Mouse (Mus musculus) embryonic fibroblast, embryonic 13.5 days (primary cell): Measurements from ENCODE around the gene Bspry.

Source experiments
- CTCF ChIP-seq: IDR thresholded peaks from 2 replicates; pipeline ENCODE4 v1.5.1; 2011; ENCODE audit warnings: mild to moderate bottlenecking, control low read depth, low read length, moderate library complexity, borderline replicate concordance; ENCODE audit not compliant: insufficient read depth
- POLR2A ChIP-seq: IDR thresholded peaks from 2 replicates; pipeline ENCODE4 v1.6.1; 2011; ENCODE audit warnings: low read depth, mild to moderate bottlenecking, control low read depth, low read length, moderate library complexity

GRCm38 (mm10) chr4:62515490-62515889 is 35.6 kb downstream of the Bspry start:
- no peak for TF ChIP-seq CTCF
- TF ChIP-seq POLR2A = no peak
